Mouse (Mus musculus) cerebellum, postnatal 25 days (tissue): Measurements from ENCODE around the gene Mthfd1.

Source experiments
- DNase-seq, 2 experiments: peaks; one replicate each; pipeline ENCODE4 v3.0.0; 2021; ENCODE audit warnings: mixed read lengths in 2 of 2

The Mthfd1 gene

GRCm38 (mm10) chr12:76264325-76264965 lies 9.3 kb downstream of the Mthfd1 start:
- DNase-seq, result peak; percentile 61 to 74

GRCm38 (mm10) chr12:76265001-76265400 lies 9.9 kb downstream of the Mthfd1 start:
- no peak for DNase-seq

GRCm38 (mm10) chr12:76266875-76267274 lies 11.8 kb downstream of the Mthfd1 start:
- peak in 1 of 2 experiments; percentile 40 for DNase-seq

- peak; percentile 56 to 64 for DNase-seq
Observed at GRCm38 (mm10) chr12:76268686-76269085, 13.6 kb downstream of the Mthfd1 start.

GRCm38 (mm10) chr12:76269196-76269595 lies 14.1 kb downstream of the Mthfd1 start:
- peak in 1 of 2 experiments; percentile 25 for DNase-seq

GRCm38 (mm10) chr12:76271516-76271915 lies 16.4 kb downstream of the Mthfd1 start:
- no peak for DNase-seq

- DNase-seq, result no peak
Observed at GRCm38 (mm10) chr12:76272610-76273524, 17.8 kb downstream of the Mthfd1 start.

GRCm38 (mm10) chr12:76278209-76278608 lies 23.1 kb downstream of the Mthfd1 start:
- DNase-seq, result no peak

- DNase-seq, result peak in 1 of 2 experiments; percentile 38
Observed at GRCm38 (mm10) chr12:76280556-76280955, 25.5 kb downstream of the Mthfd1 start.

- DNase-seq, result no peak
Observed at GRCm38 (mm10) chr12:76281111-76281660, 26.1 kb downstream of the Mthfd1 start.

GRCm38 (mm10) chr12:76282132-76282531 lies 27.0 kb downstream of the Mthfd1 start:
- peak in 1 of 2 experiments; percentile 47 for DNase-seq

- DNase-seq, result peak; percentile 30 to 50
Observed at GRCm38 (mm10) chr12:76282532-76283173, 27.6 kb downstream of the Mthfd1 start.

- no peak for DNase-seq
Observed at GRCm38 (mm10) chr12:76285418-76285817, 30.3 kb downstream of the Mthfd1 start.

- DNase-seq, result no peak
Observed at GRCm38 (mm10) chr12:76287986-76288385, 32.9 kb downstream of the Mthfd1 start.

- no peak for DNase-seq
Observed at GRCm38 (mm10) chr12:76288494-76288893, 33.4 kb downstream of the Mthfd1 start.

GRCm38 (mm10) chr12:76289428-76289827 lies 34.3 kb downstream of the Mthfd1 start:
- no peak for DNase-seq

GRCm38 (mm10) chr12:76290271-76290670 lies 35.2 kb downstream of the Mthfd1 start:
- DNase-seq, result no peak

- DNase-seq, result peak; percentile 75 to 86
Observed at GRCm38 (mm10) chr12:76293192-76293591, 38.1 kb downstream of the Mthfd1 start.

GRCm38 (mm10) chr12:76297830-76298229 lies 42.7 kb downstream of the Mthfd1 start:
- DNase-seq, result no peak

GRCm38 (mm10) chr12:76299361-76299906 lies 44.3 kb downstream of the Mthfd1 start:
- DNase-seq, result no peak

GRCm38 (mm10) chr12:76300367-76300766 lies 45.3 kb downstream of the Mthfd1 start:
- no peak for DNase-seq

- DNase-seq, result peak; percentile 79 to 88
Observed at GRCm38 (mm10) chr12:76303474-76303873, 48.4 kb downstream of the Mthfd1 start.

- DNase-seq, result peak; percentile 55 to 67
Observed at GRCm38 (mm10) chr12:76304199-76304598, 49.1 kb downstream of the Mthfd1 start.
